Mouse (Mus musculus) activated CD4-positive, CD25-positive, alpha-beta regulatory T cell, adult 4 months (primary cell): Measurements from ENCODE around the gene Trappc6b. TPM values are rescaled to one million over a fixed set of nuclear protein-coding genes. Genes with fewer than 3 reads are reported as not detected.

Experiments
- ATAC-seq: one replicate; pipeline ENCODE4 v1.8.0; 2017
- polyA plus RNA-seq, 2 experiments: library from polyadenylated mRNA; unstranded; fragments of 100-300 nt; shearing (Covaris generic); gene quantifications; one replicate each; pipeline ENCODE4 v1.2.1; 2017

Gene Trappc6b
- polyA plus RNA-seq, 2 experiments from 2014 or later = 73.9 to 78.8 TPM

GRCm38 (mm10) chr12:59053976-59054375 is 7.3 kb downstream of the Trappc6b start:
- ATAC-seq = no peak

- ATAC-seq = no peak
Measured at GRCm38 (mm10) chr12:59053166-59053565, 8.1 kb downstream of the Trappc6b start.

- ATAC-seq = no peak
Measured at GRCm38 (mm10) chr12:59052470-59052869, 8.8 kb downstream of the Trappc6b start.

GRCm38 (mm10) chr12:59040851-59041250 is 20.4 kb downstream of the Trappc6b start:
- ATAC-seq = no peak

- ATAC-seq = peak; percentile 36
Measured at GRCm38 (mm10) chr12:59039971-59040844, 21.1 kb downstream of the Trappc6b start.

GRCm38 (mm10) chr12:59039162-59039970 is 21.9 kb downstream of the Trappc6b start:
- ATAC-seq = no peak

- peak; percentile 46 for ATAC-seq
Measured at GRCm38 (mm10) chr12:59032101-59032500, 29.2 kb downstream of the Trappc6b start.

- peak; percentile 99 for ATAC-seq
Measured at GRCm38 (mm10) chr12:59021306-59021705, 40.0 kb downstream of the Trappc6b start.

- ATAC-seq = no peak
Measured at GRCm38 (mm10) chr12:59019891-59020290, 41.4 kb downstream of the Trappc6b start.

GRCm38 (mm10) chr12:59017970-59018369 is 43.3 kb downstream of the Trappc6b start:
- no peak for ATAC-seq

- ATAC-seq = peak; percentile 66
Measured at GRCm38 (mm10) chr12:59013234-59013633, 48.0 kb downstream of the Trappc6b start, which contains the start of gene Gemin2. TSS of gene Gemin2 (plus strand) at chr12:59013393.

- no peak for ATAC-seq
Measured at GRCm38 (mm10) chr12:59012710-59013091, 48.6 kb downstream of the Trappc6b start.

- ATAC-seq = peak; percentile 75
Measured at GRCm38 (mm10) chr12:59011844-59012709, 49.2 kb downstream of the Trappc6b start, which contains the start of gene Sec23a. TSS of gene Sec23a (minus strand) at chr12:59012017.

GRCm38 (mm10) chr12:59011275-59011843 is 49.9 kb downstream of the Trappc6b start:
- ATAC-seq = no peak

GRCm38 (mm10) chr12:59010482-59010881 is 50.8 kb downstream of the Trappc6b start:
- peak; percentile 4 for ATAC-seq

Other genes with a start within 250 kb of the Trappc6b start
- 10 to 100 TPM; 25.6 to 30.2 TPM for gene Sec23a, start 49.5 kb downstream of the Trappc6b start, polyA plus RNA-seq
- 10 to 100 TPM; 34.5 to 35.6 TPM for gene Gemin2, start 48.1 kb downstream of the Trappc6b start, polyA plus RNA-seq
- gene Pnn, start 5.4 kb upstream of the Trappc6b start, polyA plus RNA-seq = 100 to 1,000 TPM in 1 of 2 experiments, 10 to 100 TPM in 1; 86.9 to 124 TPM
- gene Mia2, start 34.3 kb upstream of the Trappc6b start, polyA plus RNA-seq = 10 to 100 TPM; 24.9 to 32.7 TPM
- gene Fbxo33, start 158.3 kb upstream of the Trappc6b start, polyA plus RNA-seq = 10 to 100 TPM; 11.2 to 18.4 TPM